In genomic region chr17:50169946-50170427, GRCm38 (mm10) we compare ENCODE assay signal across 9 mouse cellular contexts. TPM values are rescaled to one million over a fixed set of nuclear protein-coding genes. Genes with fewer than 3 reads are reported as not detected.
DNase-seq lines count a peak whose midpoint lies in the region; ATAC-seq lines count a peak whose summit lies in the region.
"Had no signal": no experiment of that assay in that cellular context is flagged by ENCODE, and none has a peak within 500 bp of the region (broad histone marks: within the 10 kb centered on the region; RNA-seq: fewer than 3 reads in every experiment).

No protein-coding gene starts in this region.

- H3K4me3 ChIP-seq in embryonic facial prominence, embryonic 13.5 days: no peak overlapping the region
- H3K4me3 ChIP-seq in embryonic facial prominence, embryonic 10.5 days: no peak overlapping the region
- no peak overlapping the region for H3K4me3 ChIP-seq in brown adipose tissue, adult 24 weeks (ENCODE audit: insufficient read depth, low read depth, low read length)
- H3K4me3 ChIP-seq in hindbrain, embryonic 11.5 days (ENCODE audit: low read depth, low read length): no peak overlapping the region
- no peak overlapping the region for H3K4me3 ChIP-seq in midbrain, embryonic 13.5 days (replicated peaks)
- H3K4me3 ChIP-seq: liver, embryonic 13.5 days had no signal

- H3K9ac ChIP-seq in embryonic facial prominence, embryonic 13.5 days: peak overlapping the region; percentile 21; the same call in 1 of the 2 replicates
- H3K9ac ChIP-seq in hindbrain, embryonic 11.5 days (ENCODE audit: low read depth, low read length): no peak overlapping the region
- no peak overlapping the region for H3K9ac ChIP-seq in midbrain, embryonic 13.5 days (replicated peaks)
- H3K9ac ChIP-seq: liver, embryonic 13.5 days had no signal

- H3K27ac ChIP-seq in embryonic facial prominence, embryonic 13.5 days: no peak overlapping the region
- no peak overlapping the region for H3K27ac ChIP-seq in embryonic facial prominence, embryonic 10.5 days (replicated peaks)
- H3K27ac ChIP-seq in brown adipose tissue, adult 24 weeks (replicated peaks; ENCODE audit: low read depth, low read length): peak overlapping the region; percentile 43; the same call in 1 of the 2 replicates
- no peak overlapping the region for H3K27ac ChIP-seq in hindbrain, embryonic 11.5 days (ENCODE audit: low read depth, low read length)
- no peak overlapping the region for H3K27ac ChIP-seq in midbrain, embryonic 13.5 days
- H3K27ac ChIP-seq: liver, embryonic 13.5 days had no signal

- H3K9me3 ChIP-seq in embryonic facial prominence, embryonic 13.5 days: 0 out of 2 replicates have a peak, but pooled peaks cover 2% of the 10 kb centered on the region
- H3K9me3 ChIP-seq in embryonic facial prominence, embryonic 10.5 days: peaks cover 5% of the 10 kb centered on the region; the same call in 1 of the 2 replicates
- no peaks in the 10 kb centered on the region for H3K9me3 ChIP-seq in hindbrain, embryonic 11.5 days (ENCODE audit: control insufficient read depth, low read length)
- no peaks in the 10 kb centered on the region for H3K9me3 ChIP-seq in midbrain, embryonic 13.5 days

- ATAC-seq in embryonic facial prominence, embryonic 13.5 days (ENCODE audit: insufficient number of reproducible peaks, insufficient read depth, low FRiP score, low TSS enrichment, low read depth): no peak
- peak; percentile 55 for ATAC-seq in inflammation-experienced regulatory T-cells, adult 6 months
- ATAC-seq in hindbrain, embryonic 11.5 days (ENCODE audit: low FRiP score): no peak
- ATAC-seq in midbrain, embryonic 13.5 days: no peak

- H3K27me3 ChIP-seq in embryonic facial prominence, embryonic 13.5 days: no peaks in the 10 kb centered on the region
- no peaks in the 10 kb centered on the region for H3K27me3 ChIP-seq in embryonic facial prominence, embryonic 10.5 days (replicated peaks; ENCODE audit: low read depth, poor library complexity, severe bottlenecking)
- no peaks in the 10 kb centered on the region for H3K27me3 ChIP-seq in hindbrain, embryonic 11.5 days (ENCODE audit: control insufficient read depth, insufficient read depth, low read length)
- no peaks in the 10 kb centered on the region for H3K27me3 ChIP-seq in midbrain, embryonic 13.5 days
- H3K27me3 ChIP-seq: liver, embryonic 13.5 days had no signal

- 61% methylated on average over 7 of the region's 7 CpGs for WGBS in embryonic facial prominence, embryonic 13.5 days
- WGBS in embryonic facial prominence, embryonic 10.5 days: 70% methylated on average over 7 of the region's 7 CpGs
- WGBS in hindbrain, embryonic 11.5 days: 74% methylated on average over 7 of the region's 7 CpGs
- WGBS in midbrain, embryonic 13.5 days: 68% methylated on average over 7 of the region's 7 CpGs

- no peak for DNase-seq in embryonic facial prominence, embryonic 10.5 days (ENCODE audit: low spot score)
- peak; percentile 70 for DNase-seq in lung, postnatal 25 days (ENCODE audit: low spot score)
- DNase-seq in hindbrain, embryonic 11.5 days (ENCODE audit: low spot score): no peak
- DNase-seq in Muller cell, postnatal 12 days (ENCODE audit: inconsistent ontology term): no peak
- DNase-seq: liver, embryonic 13.5 days had no signal

- no peak overlapping the region for H3K4me2 ChIP-seq in embryonic facial prominence, embryonic 13.5 days
- no peak overlapping the region for H3K4me2 ChIP-seq in hindbrain, embryonic 11.5 days (replicated peaks; ENCODE audit: low read depth, low read length)
- H3K4me2 ChIP-seq in midbrain, embryonic 13.5 days (replicated peaks): no peak overlapping the region
- H3K4me2 ChIP-seq: liver, embryonic 13.5 days had no signal

- peaks cover 12% of the 10 kb centered on the region for H3K36me3 ChIP-seq in embryonic facial prominence, embryonic 13.5 days
- H3K36me3 ChIP-seq in embryonic facial prominence, embryonic 10.5 days (replicated peaks): peaks cover 2% of the 10 kb centered on the region; the same call in 1 of the 2 replicates
- H3K36me3 ChIP-seq in hindbrain, embryonic 11.5 days (ENCODE audit: control insufficient read depth, insufficient read depth, low read length): no peaks in the 10 kb centered on the region
- no peaks in the 10 kb centered on the region for H3K36me3 ChIP-seq in midbrain, embryonic 13.5 days

- H3K4me1 ChIP-seq in embryonic facial prominence, embryonic 13.5 days: peaks cover 18% of the 10 kb centered on the region
- peaks cover 18% of the 10 kb centered on the region for H3K4me1 ChIP-seq in embryonic facial prominence, embryonic 10.5 days
- H3K4me1 ChIP-seq in brown adipose tissue, adult 24 weeks (ENCODE audit: control insufficient read depth, insufficient read depth, insufficient read length, low read length): peaks cover 13% of the 10 kb centered on the region
- 0 out of 2 replicates have a peak, but pooled peaks cover 3% of the 10 kb centered on the region for H3K4me1 ChIP-seq in hindbrain, embryonic 11.5 days (replicated peaks; ENCODE audit: control insufficient read depth, insufficient read depth, low read length)
- no peaks in the 10 kb centered on the region; the same call in 1 of the 2 replicates for H3K4me1 ChIP-seq in midbrain, embryonic 13.5 days (replicated peaks)

RNA-seq across cellular contexts. Expression of gene Rftn1, which starts 20.5 kb away (rescaled TPM):
- polyA plus RNA-seq in embryonic facial prominence, embryonic 13.5 days (2015; fragmentation: Nextera tagmentation; extraction: Ambion mirVana): 15.8 and 20.3 TPM in 2 replicates
- 4.4 and 6.6 TPM in 2 replicates for polyA plus RNA-seq in embryonic facial prominence, embryonic 10.5 days (2016; fragmentation: Nextera tagmentation; extraction: Ambion mirVana)
- 4.2 and 5.1 TPM in 2 replicates for polyA plus RNA-seq in brown adipose tissue, adult 24 weeks (2012; ENCODE audit: insufficient read depth, insufficient read length, missing spikeins)
- polyA plus RNA-seq in inflammation-experienced regulatory T-cells, adult 6 months (2017; shearing (Covaris generic)): 10 to 100 TPM; 22.7 to 31.1 (median 30.9) TPM
- 5.3 and 5.6 TPM in 2 replicates for polyA plus RNA-seq in hindbrain, embryonic 11.5 days (2014; fragmentation: Nextera tagmentation; extraction: Ambion mirVana)
- polyA plus RNA-seq in midbrain, embryonic 13.5 days (2015; fragmentation: Nextera tagmentation; extraction: Ambion mirVana): 10.9 and 12.2 TPM in 2 replicates
